Mouse (Mus musculus): ENCODE results near the gene Pram1.
"Not testable (repeated sequence)": the region's sequence is repeated elsewhere in the genome, so short reads cannot be mapped to it uniquely, and the experiment has no call there.

The Pram1 gene

GRCm38 (mm10) chr17:33637516-33638276, at the start of gene Pram1:
TSS of gene Pram1 (plus strand) at chr17:33638056.
- CTCF ChIA-PET, result interaction anchor here (0.5 to 0.6 kb wide), 3 partner anchors 37 to 120 kb away, joined by 3 to 4 read pairs (median 3); no protein-coding TSS in a partner anchor

GRCm38 (mm10) chr17:33597271-33597670, 40.6 kb upstream of the Pram1 start:
- CTCF ChIA-PET, result no interaction called here

GRCm38 (mm10) chr17:33598506-33598905, 39.4 kb upstream of the Pram1 start:
- CTCF ChIA-PET, result no interaction called here

- CTCF ChIA-PET, result no interaction called here
These were observed 37.9 kb upstream of the Pram1 start for GRCm38 (mm10) chr17:33599836-33600475.

- CTCF ChIA-PET, result no interaction called here
These were observed 37.0 kb upstream of the Pram1 start for GRCm38 (mm10) chr17:33600831-33601230.

GRCm38 (mm10) chr17:33601947-33602346, 35.9 kb upstream of the Pram1 start:
- CTCF ChIA-PET, result no interaction called here

GRCm38 (mm10) chr17:33607273-33607672, 30.6 kb upstream of the Pram1 start:
- CTCF ChIA-PET, result no interaction called here

- CTCF ChIA-PET, result no interaction called here
These were observed 27.3 kb upstream of the Pram1 start for GRCm38 (mm10) chr17:33610548-33610947.

GRCm38 (mm10) chr17:33613726-33614125, 24.1 kb upstream of the Pram1 start:
- CTCF ChIA-PET, result not testable (repeated sequence)

- CTCF ChIA-PET, result no interaction called here
These were observed 10.6 kb upstream of the Pram1 start for GRCm38 (mm10) chr17:33627281-33627680.

GRCm38 (mm10) chr17:33628621-33629486, 9.0 kb upstream of the Pram1 start, which contains the start of gene Zfp414:
TSS of gene Zfp414 (plus strand) at chr17:33629090.
- CTCF ChIA-PET, result interaction anchor here (0.6 kb wide), 1 partner anchor 57 kb away, joined by 4 read pairs; no protein-coding TSS in a partner anchor

- CTCF ChIA-PET, result interaction anchor here (0.6 kb wide), 1 partner anchor 56 kb away, joined by 4 read pairs; no protein-coding TSS in a partner anchor
These were observed 8.2 kb upstream of the Pram1 start for GRCm38 (mm10) chr17:33629487-33630125.

- CTCF ChIA-PET, result no interaction called here
These were observed 7.5 kb upstream of the Pram1 start for GRCm38 (mm10) chr17:33630171-33630895.

GRCm38 (mm10) chr17:33631236-33631635, 6.6 kb upstream of the Pram1 start:
- CTCF ChIA-PET, result no interaction called here

- CTCF ChIA-PET, result interaction anchor here (1.1 kb wide), 1 partner anchor 10 kb away, joined by 3 read pairs; no protein-coding TSS in a partner anchor
These were observed 6.1 kb upstream of the Pram1 start for GRCm38 (mm10) chr17:33631796-33632195.

- CTCF ChIA-PET, result interaction anchor here (0.5 to 0.6 kb wide), 3 partner anchors 38 to 120 kb away, joined by 3 to 4 read pairs (median 3); no protein-coding TSS in a partner anchor
These were observed 818 bp upstream of the Pram1 start for GRCm38 (mm10) chr17:33637038-33637437.

- CTCF ChIA-PET, result no interaction called here
These were observed 1.9 kb downstream of the Pram1 start for GRCm38 (mm10) chr17:33639743-33640142.

- CTCF ChIA-PET, result interaction anchor here (1.0 kb wide), 1 partner anchor 15 kb away, joined by 3 read pairs; no protein-coding TSS in a partner anchor
These were observed 6.2 kb downstream of the Pram1 start for GRCm38 (mm10) chr17:33644068-33644467.

- CTCF ChIA-PET, result no interaction called here
These were observed 7.2 kb downstream of the Pram1 start for GRCm38 (mm10) chr17:33645073-33645472.

GRCm38 (mm10) chr17:33649781-33650475, 12.1 kb downstream of the Pram1 start:
- CTCF ChIA-PET, result no interaction called here
